Mouse (Mus musculus): ENCODE data around the gene Ppm1n. TPM values are rescaled to one million over a fixed set of nuclear protein-coding genes. Genes with fewer than 3 reads are reported as not detected.

Gene Ppm1n
- polyA plus RNA-seq, 1 experiment from 2014 or later: not detected

Other genes starting within 250 kb of the Ppm1n start
- gene Rsph6a, start 225.4 kb downstream of the Ppm1n start, polyA plus RNA-seq (2015; fragmentation: Nextera tagmentation; extraction: Ambion mirVana): not detected in 2 replicates
- gene Dmwd, start 203.8 kb downstream of the Ppm1n start, polyA plus RNA-seq (2015; fragmentation: Nextera tagmentation; extraction: Ambion mirVana): 15.9 and 17.1 TPM in 2 replicates
- gene Dmpk, start 196.2 kb downstream of the Ppm1n start, polyA plus RNA-seq (2015; fragmentation: Nextera tagmentation; extraction: Ambion mirVana): 24.2 and 27.1 TPM in 2 replicates
- 9.5 and 9.7 TPM in 2 replicates for gene Six5, start 185.5 kb downstream of the Ppm1n start, polyA plus RNA-seq (2015; fragmentation: Nextera tagmentation; extraction: Ambion mirVana)
- 1.8 and 1.9 TPM in 2 replicates for gene Gm4969, start 161.7 kb downstream of the Ppm1n start, polyA plus RNA-seq (2015; fragmentation: Nextera tagmentation; extraction: Ambion mirVana)
- 13.6 and 13.8 TPM in 2 replicates for gene Fbxo46, start 160.2 kb downstream of the Ppm1n start, polyA plus RNA-seq (2015; fragmentation: Nextera tagmentation; extraction: Ambion mirVana)
- 15.2 and 15.3 TPM in 2 replicates for gene Qpctl, start 130.8 kb downstream of the Ppm1n start, polyA plus RNA-seq (2015; fragmentation: Nextera tagmentation; extraction: Ambion mirVana)
- gene Snrpd2, start 130.3 kb downstream of the Ppm1n start, polyA plus RNA-seq (2015; fragmentation: Nextera tagmentation; extraction: Ambion mirVana): 140 and 154 TPM in 2 replicates
- 3.2 and 5.1 TPM in 2 replicates for gene Gipr, start 113.9 kb downstream of the Ppm1n start, polyA plus RNA-seq (2015; fragmentation: Nextera tagmentation; extraction: Ambion mirVana)
- gene Eml2, start 103.6 kb downstream of the Ppm1n start, polyA plus RNA-seq (2015; fragmentation: Nextera tagmentation; extraction: Ambion mirVana): 10.7 and 12.2 TPM in 2 replicates
- gene Gpr4, start 67.5 kb downstream of the Ppm1n start, polyA plus RNA-seq (2015; fragmentation: Nextera tagmentation; extraction: Ambion mirVana): 2.2 TPM in 2 replicates
- gene Opa3, start 51.7 kb downstream of the Ppm1n start, polyA plus RNA-seq (2015; fragmentation: Nextera tagmentation; extraction: Ambion mirVana): 33.2 and 34.6 TPM in 2 replicates
- 115 TPM in 2 replicates for gene Vasp, start 8.2 kb downstream of the Ppm1n start, polyA plus RNA-seq (2015; fragmentation: Nextera tagmentation; extraction: Ambion mirVana)
- gene Rtn2, start 2.6 kb upstream of the Ppm1n start, polyA plus RNA-seq (2015; fragmentation: Nextera tagmentation; extraction: Ambion mirVana): 10.6 and 11.4 TPM in 2 replicates
- 0.24 and 0.26 TPM in 2 replicates for gene Fosb, start 30.0 kb upstream of the Ppm1n start, polyA plus RNA-seq (2015; fragmentation: Nextera tagmentation; extraction: Ambion mirVana)
- 86.4 and 88.6 TPM in 2 replicates for gene Ercc1, start 64.7 kb upstream of the Ppm1n start, polyA plus RNA-seq (2015; fragmentation: Nextera tagmentation; extraction: Ambion mirVana)
- 20.1 and 21.7 TPM in 2 replicates for gene Cd3eap, start 79.4 kb upstream of the Ppm1n start, polyA plus RNA-seq (2015; fragmentation: Nextera tagmentation; extraction: Ambion mirVana)
- 6.3 and 6.8 TPM in 2 replicates for gene Ppp1r13l, start 79.7 kb upstream of the Ppm1n start, polyA plus RNA-seq (2015; fragmentation: Nextera tagmentation; extraction: Ambion mirVana)
- 14.4 and 15.7 TPM in 2 replicates for gene Ercc2, start 101.9 kb upstream of the Ppm1n start, polyA plus RNA-seq (2015; fragmentation: Nextera tagmentation; extraction: Ambion mirVana)
- 13.3 and 18.4 TPM in 2 replicates for gene Klc3, start 124.0 kb upstream of the Ppm1n start, polyA plus RNA-seq (2015; fragmentation: Nextera tagmentation; extraction: Ambion mirVana)
- 52.5 and 53.0 TPM in 2 replicates for gene Ckm, start 124.7 kb upstream of the Ppm1n start, polyA plus RNA-seq (2015; fragmentation: Nextera tagmentation; extraction: Ambion mirVana)
- 7.9 TPM in 2 replicates for gene Mark4, start 178.8 kb upstream of the Ppm1n start, polyA plus RNA-seq (2015; fragmentation: Nextera tagmentation; extraction: Ambion mirVana)
- 1.4 and 1.7 TPM in 2 replicates for gene Exoc3l2, start 183.3 kb upstream of the Ppm1n start, polyA plus RNA-seq (2015; fragmentation: Nextera tagmentation; extraction: Ambion mirVana)
- gene Bloc1s3, start 228.3 kb upstream of the Ppm1n start, polyA plus RNA-seq (2015; fragmentation: Nextera tagmentation; extraction: Ambion mirVana): 2.0 TPM in 2 replicates
- gene Trappc6a, start 228.3 kb upstream of the Ppm1n start, polyA plus RNA-seq (2015; fragmentation: Nextera tagmentation; extraction: Ambion mirVana): 97.8 and 103 TPM in 2 replicates
- 0.20 TPM in 1 of 2 replicates, not detected in the other for gene Nkpd1, start 237.8 kb upstream of the Ppm1n start, polyA plus RNA-seq (2015; fragmentation: Nextera tagmentation; extraction: Ambion mirVana)

All from lung, embryonic 15.5 days (tissue).